Mouse (Mus musculus): ENCODE measurements around the gene Myh3. TPM values are rescaled to one million over a fixed set of nuclear protein-coding genes. Genes with fewer than 3 reads are reported as not detected.

Gene Myh3
- polyA plus RNA-seq, 1 experiment from 2014 or later: 0.14 TPM

- WGBS: 75% methylated on average over 4 of the region's 4 CpGs
- H3K27ac ChIP-seq (ENCODE audit: low read length): no peak overlapping the region
- no peaks in the 10 kb centered on the region for H3K9me3 ChIP-seq (replicated peaks; ENCODE audit: control insufficient read depth, low read length, poor library complexity, severe bottlenecking)
- ATAC-seq: no peak
- no peaks in the 10 kb centered on the region for H3K27me3 ChIP-seq (ENCODE audit: control insufficient read depth, insufficient read depth, low read depth, low read length)
- no peaks in the 10 kb centered on the region for H3K36me3 ChIP-seq (ENCODE audit: control insufficient read depth, insufficient read depth, low read length)
- 0 out of 2 replicates have a peak, but pooled peaks cover 4% of the 10 kb centered on the region for H3K4me1 ChIP-seq (ENCODE audit: control insufficient read depth, insufficient read depth, low read length)
- H3K4me3 ChIP-seq (ENCODE audit: low read depth, low read length): no peak overlapping the region
- H3K9ac ChIP-seq (ENCODE audit: low read depth, low read length): no peak overlapping the region
- no peak overlapping the region for H3K4me2 ChIP-seq (ENCODE audit: low read length)
These were observed 70.3 kb downstream of the Myh3 start for GRCm38 (mm10) chr11:67148286-67149012.

- WGBS: 89% methylated on average over 2 of the region's 2 CpGs
- ATAC-seq: no peak
- Histone ChIP-seq H3K9ac (ENCODE audit: low read depth, low read length) (no peak overlapping the region), H3K4me3 (ENCODE audit: low read depth, low read length) (no peak overlapping the region), H3K36me3 (ENCODE audit: control insufficient read depth, insufficient read depth, low read length) (no peaks in the 10 kb centered on the region), H3K4me2 (ENCODE audit: low read length) (no peak overlapping the region), H3K4me1 (ENCODE audit: control insufficient read depth, insufficient read depth, low read length) (peaks cover 6% of the 10 kb centered on the region; the same call in 1 of the 2 replicates), H3K9me3 (replicated peaks; ENCODE audit: control insufficient read depth, low read length, poor library complexity, severe bottlenecking) (no peaks in the 10 kb centered on the region), H3K27ac (ENCODE audit: low read length) (no peak overlapping the region), H3K27me3 (ENCODE audit: control insufficient read depth, insufficient read depth, low read depth, low read length) (no peaks in the 10 kb centered on the region)
These were observed 72.1 kb downstream of the Myh3 start for GRCm38 (mm10) chr11:67150237-67150636.

- no peaks in the 10 kb centered on the region for H3K36me3 ChIP-seq (ENCODE audit: control insufficient read depth, insufficient read depth, low read length)
- 79% methylated on average over 3 of the region's 3 CpGs for WGBS
- H3K27ac ChIP-seq (ENCODE audit: low read length): no peak overlapping the region
- H3K4me3 ChIP-seq (ENCODE audit: low read depth, low read length): no peak overlapping the region
- no peak overlapping the region for H3K4me2 ChIP-seq (ENCODE audit: low read length)
- ATAC-seq: no peak
- no peaks in the 10 kb centered on the region for H3K9me3 ChIP-seq (replicated peaks; ENCODE audit: control insufficient read depth, low read length, poor library complexity, severe bottlenecking)
- no peak overlapping the region for H3K9ac ChIP-seq (ENCODE audit: low read depth, low read length)
- H3K27me3 ChIP-seq (ENCODE audit: control insufficient read depth, insufficient read depth, low read depth, low read length): no peaks in the 10 kb centered on the region
- H3K4me1 ChIP-seq (ENCODE audit: control insufficient read depth, insufficient read depth, low read length): peaks cover 6% of the 10 kb centered on the region; the same call in 1 of the 2 replicates
These were observed 73.1 kb downstream of the Myh3 start for GRCm38 (mm10) chr11:67151159-67151558.

Small RNA genes within 50 kb of the gene (microRNA-seq; reads per million reads assigned to microRNA genes)
- not detected for gene Mir6923

Other genes starting within 250 kb of the Myh3 start
- 0.82 and 1.4 TPM in 2 replicates for gene Pirt, start 166.3 kb upstream of the Myh3 start, polyA plus RNA-seq (2015; fragmentation: Nextera tagmentation; extraction: Ambion mirVana)
- not detected in 2 replicates for gene Tmem238l, start 121.7 kb upstream of the Myh3 start, polyA plus RNA-seq (2015; fragmentation: Nextera tagmentation; extraction: Ambion mirVana)
- 0.47 and 0.89 TPM in 2 replicates for gene Tmem220, start 53.1 kb upstream of the Myh3 start, polyA plus RNA-seq (2015; fragmentation: Nextera tagmentation; extraction: Ambion mirVana)
- 28.2 and 32.7 TPM in 2 replicates for gene Adprm, start 25.7 kb upstream of the Myh3 start, polyA plus RNA-seq (2015; fragmentation: Nextera tagmentation; extraction: Ambion mirVana)
- gene Sco1, start 25.6 kb upstream of the Myh3 start, polyA plus RNA-seq (2015; fragmentation: Nextera tagmentation; extraction: Ambion mirVana): 10.9 and 12.5 TPM in 2 replicates
- 0.14 and 0.25 TPM in 2 replicates for gene Myh2, start 92.7 kb downstream of the Myh3 start, polyA plus RNA-seq (2015; fragmentation: Nextera tagmentation; extraction: Ambion mirVana)
- gene Myh1, start 121.8 kb downstream of the Myh3 start, polyA plus RNA-seq (2015; fragmentation: Nextera tagmentation; extraction: Ambion mirVana): 0.06 and 0.24 TPM in 2 replicates
- gene Myh4, start 159.7 kb downstream of the Myh3 start, polyA plus RNA-seq (2015; fragmentation: Nextera tagmentation; extraction: Ambion mirVana): 0.11 and 0.14 TPM in 2 replicates
- gene Myh8, start 198.8 kb downstream of the Myh3 start, polyA plus RNA-seq (2015; fragmentation: Nextera tagmentation; extraction: Ambion mirVana): 0.80 and 0.83 TPM in 2 replicates
- gene Myh13, start 243.4 kb downstream of the Myh3 start, polyA plus RNA-seq (2015; fragmentation: Nextera tagmentation; extraction: Ambion mirVana): 0.14 and 0.29 TPM in 2 replicates